Mouse (Mus musculus): ENCODE data around the gene Krtcap2.

Krtcap2 gene

GRCm38 (mm10) chr3:89281579-89282290 lies 36.0 kb downstream of the Krtcap2 start:
- DNase-seq (ENCODE audit: low spot score): peak; percentile 91

- DNase-seq (ENCODE audit: low spot score): no peak
Observed at GRCm38 (mm10) chr3:89282291-89282643, 36.5 kb downstream of the Krtcap2 start.

- DNase-seq (ENCODE audit: low spot score): no peak
Observed at GRCm38 (mm10) chr3:89284261-89284660, 38.5 kb downstream of the Krtcap2 start.

- DNase-seq (ENCODE audit: low spot score): no peak
Observed at GRCm38 (mm10) chr3:89285526-89285925, 39.8 kb downstream of the Krtcap2 start.

- DNase-seq (ENCODE audit: low spot score): no peak
Observed at GRCm38 (mm10) chr3:89287286-89287685, 41.5 kb downstream of the Krtcap2 start.

GRCm38 (mm10) chr3:89288503-89288928 lies 42.8 kb downstream of the Krtcap2 start:
- no peak for DNase-seq (ENCODE audit: low spot score)

- DNase-seq (ENCODE audit: low spot score): no peak
Observed at GRCm38 (mm10) chr3:89291874-89292273, 46.1 kb downstream of the Krtcap2 start.

- no peak for DNase-seq (ENCODE audit: low spot score)
Observed at GRCm38 (mm10) chr3:89292303-89292702, 46.5 kb downstream of the Krtcap2 start.

GRCm38 (mm10) chr3:89293247-89293918 lies 47.6 kb downstream of the Krtcap2 start:
- no peak for DNase-seq (ENCODE audit: low spot score)

- DNase-seq (ENCODE audit: low spot score): no peak
Observed at GRCm38 (mm10) chr3:89294195-89294594, 48.4 kb downstream of the Krtcap2 start.

GRCm38 (mm10) chr3:89295685-89296230 lies 50.0 kb downstream of the Krtcap2 start:
- no peak for DNase-seq (ENCODE audit: low spot score)

- no peak for DNase-seq (ENCODE audit: low spot score)
Observed at GRCm38 (mm10) chr3:89296761-89297396, 51.1 kb downstream of the Krtcap2 start.

- DNase-seq (ENCODE audit: low spot score): no peak
Observed at GRCm38 (mm10) chr3:89298908-89299307, 53.1 kb downstream of the Krtcap2 start.

- peak; percentile 28 for DNase-seq (ENCODE audit: low spot score)
Observed at GRCm38 (mm10) chr3:89299499-89299898, 53.7 kb downstream of the Krtcap2 start.

All from lung, postnatal 25 days (tissue).